Mouse (Mus musculus): ENCODE data around the gene Gnptg. TPM values are rescaled to one million over a fixed set of nuclear protein-coding genes. Genes with fewer than 3 reads are reported as not detected.
"Not testable (repeated sequence)": the region's sequence is repeated elsewhere in the genome, so short reads cannot be mapped to it uniquely, and the experiment has no call there.

The Gnptg gene
- total RNA-seq, 2 experiments from 2014 or later = 12.3 to 17.1 TPM

DNA sequence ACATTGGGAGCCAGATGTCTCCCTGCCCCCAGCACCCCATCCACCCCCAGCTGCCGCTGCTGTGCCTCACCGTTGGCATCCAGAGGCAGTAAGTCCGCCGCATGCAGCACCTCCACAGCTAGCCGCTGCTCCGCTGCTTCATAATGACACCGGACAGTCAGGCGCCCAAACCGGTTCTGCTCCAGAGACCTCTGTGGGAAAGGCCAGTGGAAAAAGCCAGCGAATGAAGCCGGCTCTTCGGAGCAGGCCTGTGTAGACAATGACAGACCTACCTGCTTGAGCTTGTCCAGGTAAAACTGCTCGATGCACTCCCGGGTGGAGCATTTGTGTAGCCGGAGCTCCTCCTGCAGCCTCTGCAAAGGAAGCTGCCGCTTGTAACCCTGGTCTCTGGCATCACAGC lies 4.3 kb upstream of the Gnptg start:
- ATAC-seq (ENCODE audit: poor library complexity, severe bottlenecking) = no peak

DNA sequence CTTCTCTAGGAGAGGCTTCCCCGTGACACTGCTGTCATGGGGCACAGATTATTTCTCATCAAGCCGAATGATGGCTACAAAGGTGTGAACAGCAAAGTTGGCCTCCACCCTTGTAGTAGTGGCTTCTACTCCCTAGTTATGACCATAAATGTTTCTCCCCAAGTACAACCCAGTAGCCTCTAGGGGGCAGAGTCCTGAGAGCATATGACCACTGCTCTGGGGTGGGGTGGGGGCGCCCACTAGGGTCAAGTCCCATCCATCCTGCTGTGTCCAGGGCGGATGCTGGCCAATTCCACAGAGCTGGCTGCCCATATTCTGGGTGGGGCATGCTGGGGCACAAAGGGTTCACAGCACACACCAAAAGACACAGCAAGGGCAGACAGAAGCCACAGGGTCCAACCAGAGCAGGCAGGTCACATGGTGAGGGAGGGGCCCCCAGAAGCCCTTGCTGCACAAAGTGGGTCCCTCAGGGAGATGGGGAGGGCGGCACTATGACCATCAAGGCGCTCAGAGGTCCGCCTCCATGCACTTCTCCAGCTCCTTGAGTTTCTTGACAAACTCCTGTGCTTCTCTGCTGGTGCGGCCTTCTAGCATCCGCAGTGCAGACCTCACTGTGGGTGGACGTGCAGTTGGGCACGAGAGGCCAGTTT lies 3.3 kb upstream of the Gnptg start:
- ATAC-seq (ENCODE audit: poor library complexity, severe bottlenecking) = no peak

DNA sequence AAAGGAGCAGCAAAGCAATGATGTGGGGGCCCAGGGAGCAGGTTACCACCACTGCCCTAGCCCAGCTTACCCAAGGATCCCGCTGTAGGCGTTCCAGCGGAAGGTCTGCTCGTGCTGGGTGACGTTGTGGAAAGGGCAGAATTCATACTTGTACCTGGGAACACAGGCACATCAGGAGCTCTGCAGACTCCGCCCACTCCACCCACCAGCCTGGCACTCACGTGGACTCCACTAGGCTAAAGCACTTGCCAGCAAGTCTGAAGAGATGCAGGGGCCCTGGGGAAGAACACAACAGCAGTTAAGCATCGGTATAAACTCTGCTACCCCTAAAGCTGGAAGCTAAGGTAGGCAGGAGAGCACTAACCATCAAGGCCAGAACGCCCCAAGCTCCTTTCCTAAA lies 4.3 kb downstream of the Gnptg start:
- no peak for ATAC-seq (ENCODE audit: poor library complexity, severe bottlenecking)

DNA sequence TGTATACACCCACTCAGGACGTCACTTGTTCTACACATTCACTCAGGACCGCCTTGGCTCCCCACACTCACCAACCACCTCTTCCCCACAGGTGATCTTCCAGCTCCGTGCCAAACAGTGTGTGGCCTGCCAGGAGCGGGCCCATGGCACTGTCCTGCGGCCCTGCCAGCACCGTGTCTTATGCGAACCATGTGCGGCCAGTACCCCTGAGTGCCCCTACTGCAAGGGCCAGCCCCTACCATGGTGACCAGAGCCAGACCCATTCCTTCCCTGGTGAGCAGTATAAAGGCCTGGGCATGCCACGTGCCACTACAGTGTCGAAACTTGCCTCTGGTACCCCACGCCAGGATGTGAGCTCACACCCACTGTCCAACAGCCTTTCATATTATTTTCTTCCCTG lies 8.3 kb downstream of the Gnptg start:
- ATAC-seq (ENCODE audit: poor library complexity, severe bottlenecking) = not testable (repeated sequence)

DNA sequence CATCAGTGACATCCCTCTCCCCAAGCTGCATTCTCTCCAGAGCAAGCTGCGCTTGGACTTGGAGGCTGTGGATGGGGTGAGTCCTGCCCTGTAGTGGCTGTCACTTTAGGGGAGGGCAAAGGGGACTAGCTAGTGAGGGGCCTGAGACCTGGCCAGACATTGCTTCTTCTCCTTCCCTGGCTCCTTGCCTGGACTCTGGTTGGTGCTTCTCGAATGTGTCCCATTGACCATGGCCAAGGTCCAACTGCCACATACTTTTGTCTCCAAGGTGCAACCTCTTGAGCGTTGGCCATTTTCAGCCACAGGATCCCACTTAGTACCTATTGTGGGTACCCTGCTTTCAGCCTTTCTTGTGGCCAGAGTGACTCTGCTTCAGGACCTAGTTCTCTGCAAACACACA lies 9.2 kb downstream of the Gnptg start:
- no peak for ATAC-seq (ENCODE audit: poor library complexity, severe bottlenecking)

DNA sequence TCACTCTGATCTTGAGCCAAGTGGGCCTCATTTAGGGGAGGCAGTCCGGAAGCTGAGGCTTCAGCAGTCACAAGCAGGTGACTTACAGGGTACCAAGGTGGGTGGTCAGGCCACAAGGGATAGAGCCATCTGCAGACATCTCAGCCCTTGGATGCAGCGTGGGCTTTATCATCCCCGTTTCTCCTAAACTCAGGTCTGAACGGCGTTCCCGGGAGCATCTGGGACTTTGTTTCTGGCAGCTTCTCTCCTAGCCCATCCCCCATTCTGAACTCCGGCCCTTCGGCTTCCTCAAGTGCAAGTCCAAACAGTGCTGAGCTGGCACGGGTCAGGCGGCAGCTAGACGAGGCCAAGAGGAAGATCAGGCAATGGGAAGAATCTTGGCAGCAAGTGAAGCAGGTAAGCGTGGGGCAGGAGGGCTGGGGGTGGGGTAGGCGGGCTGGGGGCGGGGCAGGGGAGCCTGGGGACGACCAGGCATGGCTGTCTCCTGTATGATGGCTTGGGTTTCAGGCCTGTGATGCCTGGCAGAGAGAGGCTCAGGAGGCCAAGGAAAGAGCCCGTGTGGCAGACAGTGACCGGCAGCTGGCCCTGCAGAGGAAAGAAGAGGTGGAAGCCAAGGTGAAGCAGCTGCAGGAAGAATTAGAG lies 9.8 kb downstream of the Gnptg start:
- ATAC-seq (ENCODE audit: poor library complexity, severe bottlenecking) = not testable (repeated sequence)

DNA sequence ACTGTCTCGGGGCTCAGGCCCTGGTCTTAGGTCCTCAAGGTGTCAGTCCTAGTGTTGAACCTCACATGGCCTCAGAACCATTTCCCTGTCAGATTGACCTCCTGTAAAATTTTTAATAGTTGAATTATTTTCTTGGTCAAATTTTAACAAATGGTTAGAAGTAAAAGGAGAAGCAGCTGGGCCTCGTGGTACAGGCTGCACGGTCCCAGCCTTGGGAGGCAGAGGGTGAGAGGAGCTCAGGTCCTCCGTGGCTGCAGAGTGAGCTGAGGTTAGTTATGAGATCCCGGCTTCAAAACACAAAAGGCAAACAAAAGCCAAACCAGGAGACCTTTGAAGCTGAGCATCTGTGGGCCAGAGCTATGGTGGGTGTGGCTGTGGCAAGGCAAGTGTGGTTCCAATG lies 11.9 kb downstream of the Gnptg start:
- ATAC-seq (ENCODE audit: poor library complexity, severe bottlenecking) = no peak

DNA sequence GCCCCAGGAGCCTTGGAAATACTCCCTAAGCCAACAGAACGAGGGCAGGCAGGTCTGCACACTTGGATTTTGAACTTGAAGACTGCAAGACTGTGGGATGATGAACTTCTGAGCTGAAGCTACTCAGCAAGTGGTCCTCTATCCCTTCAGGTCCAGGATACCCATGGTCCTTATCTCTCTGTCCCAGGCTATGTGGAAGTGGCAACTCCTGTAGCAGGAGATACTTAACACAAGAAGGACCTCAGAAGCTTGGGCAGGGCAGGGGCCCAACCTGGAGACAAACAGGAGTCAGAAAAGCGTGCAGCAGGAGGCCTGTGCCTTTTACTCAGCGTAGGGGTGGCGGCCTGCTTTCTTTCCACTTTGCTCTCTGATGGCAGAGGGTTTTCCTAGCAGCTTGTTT lies 14.3 kb downstream of the Gnptg start:
- no peak for ATAC-seq (ENCODE audit: poor library complexity, severe bottlenecking)

DNA sequence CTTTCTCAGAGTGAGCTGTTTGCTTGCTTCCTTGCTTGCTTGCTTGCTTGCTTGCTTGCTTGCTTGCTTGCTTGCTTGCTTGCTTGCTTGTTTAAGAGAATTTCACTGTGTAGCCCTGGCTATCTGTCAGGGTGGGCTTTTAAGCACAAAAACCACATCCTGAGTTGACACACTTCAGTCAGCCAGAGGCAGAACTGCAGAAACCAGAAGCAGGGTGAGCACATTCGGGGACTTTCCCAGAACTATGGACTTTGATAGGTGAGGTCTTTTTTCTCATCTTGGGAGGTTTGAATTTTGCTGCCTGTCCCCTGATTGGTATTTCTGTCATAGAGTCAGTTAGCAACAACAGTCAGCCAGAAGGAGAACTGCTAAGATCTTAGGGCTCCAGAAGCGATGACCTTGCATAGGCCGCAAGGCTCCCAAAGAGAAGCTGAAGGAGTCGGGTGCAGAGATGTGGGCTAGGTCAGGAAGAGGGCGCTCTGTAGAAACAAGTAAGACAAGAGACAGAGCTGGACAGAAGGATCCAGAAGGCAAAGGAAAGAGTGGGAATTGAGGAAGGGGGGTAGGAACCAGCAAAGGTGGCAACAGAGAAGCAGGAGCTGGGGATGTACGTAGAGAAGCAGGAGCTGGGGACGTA lies 15.2 kb downstream of the Gnptg start:
- peak; percentile 12; the same call in 1 of the 2 replicates for ATAC-seq (ENCODE audit: poor library complexity, severe bottlenecking)

DNA sequence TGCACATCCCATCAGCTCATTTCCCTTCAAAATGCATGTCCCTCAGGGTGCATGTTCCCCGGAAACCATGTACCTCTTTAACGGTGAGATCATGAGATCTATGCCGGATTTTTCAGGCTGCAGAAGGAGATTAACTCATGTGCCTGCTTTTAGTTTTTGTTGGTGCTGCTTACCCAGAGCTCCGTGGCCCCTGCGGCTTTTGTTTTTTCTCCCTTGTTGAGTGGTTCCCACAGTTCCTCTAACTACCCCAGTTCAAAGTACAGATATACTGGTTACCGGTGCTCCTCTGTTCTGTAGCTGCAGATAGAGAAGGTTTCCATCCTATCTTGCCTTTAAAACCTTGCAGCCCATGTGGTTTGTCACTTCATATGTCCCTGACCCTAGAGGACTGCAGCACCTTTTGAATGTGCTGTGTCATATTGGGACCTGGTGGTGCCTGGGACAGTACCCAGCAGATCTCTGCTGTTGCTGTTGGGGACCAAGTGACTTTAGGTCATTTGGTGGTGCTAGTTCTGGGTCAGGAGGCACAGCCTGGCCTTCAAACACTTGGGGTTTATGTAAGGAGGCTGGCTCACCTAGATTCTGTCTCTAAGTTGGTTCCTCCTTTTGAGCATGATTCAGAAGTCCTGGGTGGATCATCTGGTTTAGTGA lies 16.8 kb downstream of the Gnptg start:
- ATAC-seq (ENCODE audit: poor library complexity, severe bottlenecking) = no peak

DNA sequence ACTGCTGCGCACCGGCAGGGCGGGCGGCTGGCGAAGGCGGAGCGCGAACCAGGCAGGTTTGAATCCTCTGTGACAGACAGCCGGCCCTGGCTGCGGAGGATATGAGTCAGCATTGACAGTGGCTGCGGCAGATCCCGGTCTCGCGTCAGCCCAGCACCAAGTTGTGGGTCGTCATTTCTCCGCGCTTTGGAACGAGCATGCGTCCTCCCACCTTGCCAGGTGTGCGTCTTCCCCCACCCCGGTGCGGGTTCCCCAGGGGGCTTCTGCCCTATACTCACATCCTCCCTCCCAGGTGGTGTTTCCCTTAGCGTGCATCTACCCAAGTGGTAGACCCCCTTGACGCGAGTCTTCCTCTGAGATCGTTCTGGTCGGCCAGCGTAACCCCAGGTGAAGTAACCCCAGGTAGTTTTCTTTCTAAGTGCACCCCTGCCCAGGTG lies 17.4 kb downstream of the Gnptg start:
- ATAC-seq (ENCODE audit: poor library complexity, severe bottlenecking) = peak; percentile 66

DNA sequence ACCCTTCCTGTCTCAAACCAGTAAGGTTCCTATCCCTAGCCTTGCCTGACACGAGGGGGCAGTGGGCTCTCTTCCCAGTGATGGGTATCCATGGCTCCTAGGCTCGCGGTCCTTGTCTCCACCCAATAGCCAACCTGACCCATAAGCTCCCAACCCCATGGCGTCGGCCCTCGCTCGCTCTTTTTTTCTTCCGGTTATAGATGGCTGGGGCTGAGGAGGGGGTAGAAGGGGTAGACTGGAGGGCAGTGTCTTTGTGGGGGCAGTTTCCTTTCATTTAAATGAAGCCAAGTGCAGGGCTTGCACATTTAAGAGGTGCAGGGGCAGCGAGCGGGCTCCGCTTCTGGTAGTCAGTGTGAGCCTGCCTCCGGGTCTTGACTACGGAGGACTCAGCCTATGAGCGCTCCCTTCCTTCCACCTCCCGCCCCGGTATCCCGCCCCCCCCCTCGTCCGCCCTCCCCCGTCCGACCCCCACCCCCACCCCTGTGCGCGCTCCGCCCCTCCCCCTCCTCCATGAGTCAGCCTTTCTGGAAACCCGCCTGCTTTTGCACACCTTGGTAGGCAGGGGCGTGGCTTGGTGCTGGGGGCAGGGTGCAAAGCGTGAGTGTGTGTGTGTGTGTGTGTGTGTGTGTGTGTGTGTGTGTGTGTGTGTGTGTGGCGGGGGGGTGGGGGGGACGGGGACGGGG lies 18.0 kb downstream of the Gnptg start:
- ATAC-seq (ENCODE audit: poor library complexity, severe bottlenecking) = peak; percentile 60

DNA sequence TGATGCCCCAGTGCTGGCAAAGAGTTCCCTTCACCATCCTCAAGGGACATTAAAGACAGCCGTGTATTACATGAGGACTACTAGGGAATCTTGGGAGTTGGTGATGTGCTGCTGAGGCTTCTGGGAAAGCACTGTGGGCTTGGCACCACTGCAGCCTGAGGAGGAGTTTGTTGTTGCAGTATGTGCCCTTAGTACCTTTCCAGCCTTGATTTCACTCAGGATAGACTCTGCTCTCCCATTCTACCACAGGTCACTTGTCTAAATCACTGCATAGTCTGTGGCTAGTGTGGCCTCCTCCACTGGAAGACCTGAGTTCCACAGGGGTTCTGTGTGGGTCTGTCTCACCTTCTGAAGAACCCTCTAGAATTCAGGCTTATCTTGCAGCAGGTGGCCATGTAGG lies 19.2 kb downstream of the Gnptg start:
- ATAC-seq (ENCODE audit: poor library complexity, severe bottlenecking) = no peak

DNA sequence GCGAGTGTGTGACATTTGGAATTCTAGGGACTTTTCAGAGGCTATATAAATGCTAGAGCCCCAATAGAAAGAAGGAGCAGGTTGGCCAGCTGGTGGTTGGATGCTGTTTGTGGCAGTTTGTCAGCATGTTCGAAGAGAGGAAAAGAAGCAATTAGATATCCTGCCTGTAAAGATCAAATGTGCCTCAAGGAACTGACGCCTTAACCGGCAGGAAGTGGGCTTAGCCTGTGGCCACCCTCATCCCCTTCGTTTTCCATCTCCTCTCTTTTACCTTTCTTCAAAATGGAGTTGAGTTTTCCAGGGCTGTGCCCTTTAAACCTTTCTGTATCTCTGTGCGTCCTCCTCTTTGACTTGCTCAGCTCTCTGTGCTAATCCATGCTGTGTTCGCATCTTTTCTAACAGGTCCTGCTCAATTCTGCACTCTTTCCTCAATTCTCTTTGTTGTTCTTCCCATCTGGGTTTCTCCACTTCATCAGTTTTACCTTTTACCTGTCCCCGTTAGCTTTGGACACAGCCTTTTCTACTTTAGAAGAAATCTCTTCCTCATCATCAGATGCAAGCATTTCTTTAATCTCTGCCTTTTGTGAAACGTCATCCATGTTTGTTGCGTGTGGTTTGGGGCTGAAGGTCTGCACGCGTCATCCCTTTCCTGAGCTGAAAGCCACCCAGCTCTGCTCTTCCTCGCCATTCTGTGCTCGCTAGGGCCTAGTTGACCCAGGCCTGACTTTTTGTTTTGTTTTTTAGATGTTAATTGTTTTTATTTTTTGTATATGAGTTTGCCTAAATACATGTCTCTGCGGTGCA lies 20.2 kb downstream of the Gnptg start:
- ATAC-seq (ENCODE audit: poor library complexity, severe bottlenecking) = no peak

DNA sequence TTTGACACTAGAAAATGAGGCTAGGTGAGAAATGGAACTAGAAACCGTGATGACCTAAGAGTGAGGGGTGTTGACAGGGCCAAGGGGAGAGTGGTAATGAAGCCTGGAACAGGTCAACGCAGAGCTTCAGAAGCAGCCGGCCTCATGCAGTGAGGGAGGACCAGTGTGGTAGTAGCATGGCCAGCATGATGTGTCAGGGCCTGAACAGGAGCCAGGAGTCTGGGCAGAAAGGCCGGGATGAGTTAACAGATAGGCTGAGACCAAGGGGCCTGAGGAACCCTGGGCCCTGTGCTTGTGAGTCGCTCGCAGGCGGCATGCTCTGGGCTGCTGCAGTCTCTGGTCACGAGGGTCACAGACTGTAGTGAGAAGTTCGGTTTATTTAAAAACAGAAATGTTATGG lies 21.0 kb downstream of the Gnptg start:
- no peak for ATAC-seq (ENCODE audit: poor library complexity, severe bottlenecking)

DNA sequence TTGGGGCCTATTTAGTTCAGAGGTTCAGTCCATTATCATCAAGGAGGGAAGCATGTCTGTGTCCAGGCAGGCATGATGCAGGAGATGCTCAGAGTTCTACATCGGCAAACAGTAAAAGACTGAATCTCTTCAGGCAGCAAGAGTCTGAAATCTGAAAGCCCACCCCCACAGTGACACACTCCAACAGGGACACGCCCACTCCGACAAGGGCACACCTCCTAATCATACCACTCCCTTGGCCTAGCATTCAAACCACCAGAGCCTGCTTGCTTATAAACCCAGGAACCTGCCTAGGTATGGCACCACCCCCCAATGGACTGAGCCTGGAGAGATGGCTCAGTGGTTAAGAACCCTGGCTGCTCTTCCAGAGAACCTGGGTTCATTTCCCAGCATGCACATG lies 24.5 kb downstream of the Gnptg start:
- no peak for ATAC-seq (ENCODE audit: poor library complexity, severe bottlenecking)

DNA sequence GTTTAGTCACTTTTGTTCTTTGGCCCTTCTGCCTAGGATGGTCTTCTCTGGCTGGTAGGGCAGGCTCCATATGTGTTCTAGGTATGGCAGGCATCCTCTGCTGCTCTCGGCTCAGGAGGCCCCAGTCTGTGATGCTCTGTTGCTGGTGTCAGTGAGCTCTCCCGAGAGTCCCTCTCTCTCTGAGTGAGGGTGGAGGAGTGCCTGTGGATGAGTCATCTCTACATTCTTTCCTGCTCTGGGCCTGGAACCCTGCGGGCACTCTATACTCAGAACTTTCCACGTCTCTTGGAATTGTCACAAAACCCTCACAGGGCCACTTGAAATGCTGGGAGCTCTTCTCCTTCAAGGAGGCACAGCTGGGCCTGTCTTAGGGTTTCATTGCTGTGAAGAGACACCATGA lies 28.2 kb downstream of the Gnptg start:
- no peak for ATAC-seq (ENCODE audit: poor library complexity, severe bottlenecking)

DNA sequence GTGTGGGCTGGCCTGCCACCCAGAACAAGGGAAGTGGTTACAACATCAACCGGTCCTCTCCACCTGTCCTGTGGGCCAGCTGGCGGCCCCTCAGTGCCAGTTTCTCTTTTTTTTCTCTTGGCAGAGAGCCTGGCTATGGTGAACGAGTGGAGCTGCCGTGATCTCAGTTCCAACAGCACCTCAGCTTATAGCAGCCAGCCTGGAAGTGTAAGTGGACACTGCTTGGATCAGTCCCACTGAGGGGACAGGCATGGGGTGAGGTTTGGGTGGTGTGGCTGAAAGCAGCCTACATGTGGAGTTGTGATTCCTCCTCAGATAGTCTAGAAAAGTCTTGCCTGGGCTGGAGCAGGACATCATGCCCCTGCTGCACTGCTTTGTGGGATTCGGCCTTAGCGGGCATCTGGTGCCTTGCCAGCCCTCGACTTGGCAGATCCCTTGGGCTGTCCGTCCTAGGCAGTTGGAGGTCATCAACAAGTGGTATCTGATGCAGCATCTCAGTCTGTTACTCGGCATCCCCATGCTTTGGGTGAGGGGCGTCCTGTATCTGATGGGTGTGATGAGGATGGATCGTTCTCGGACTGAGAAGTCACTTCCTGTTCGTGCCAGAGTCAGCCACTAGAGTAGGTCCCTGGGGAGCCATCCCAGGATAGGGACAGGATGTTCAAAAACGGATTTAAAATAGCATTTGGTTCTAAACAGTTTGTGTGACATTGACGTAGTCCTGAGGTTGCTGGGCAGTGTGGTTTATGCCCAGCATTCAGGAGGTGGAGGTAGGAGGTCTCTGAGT lies 29.1 kb downstream of the Gnptg start:
- ATAC-seq (ENCODE audit: poor library complexity, severe bottlenecking) = no peak

DNA sequence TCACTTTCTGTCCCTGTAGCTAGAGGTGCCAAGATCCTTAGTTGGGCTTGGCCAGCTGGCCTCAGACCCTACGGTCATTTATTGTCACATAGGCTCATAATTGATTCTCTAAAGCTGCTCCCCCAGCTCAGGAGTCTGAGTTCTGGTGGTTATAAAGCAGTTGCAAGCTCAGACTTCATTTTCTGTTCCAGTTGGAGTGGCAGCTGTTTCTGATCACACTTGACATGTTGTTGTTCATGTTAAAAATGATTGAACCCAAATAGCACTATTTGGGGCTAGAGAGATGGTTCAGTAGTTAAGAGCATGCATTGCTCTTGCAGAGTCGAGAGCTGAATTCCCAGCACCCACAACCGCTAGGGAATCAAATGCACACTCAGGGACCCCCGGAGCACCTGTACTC lies 29.9 kb downstream of the Gnptg start:
- no peak for ATAC-seq (ENCODE audit: poor library complexity, severe bottlenecking)

DNA sequence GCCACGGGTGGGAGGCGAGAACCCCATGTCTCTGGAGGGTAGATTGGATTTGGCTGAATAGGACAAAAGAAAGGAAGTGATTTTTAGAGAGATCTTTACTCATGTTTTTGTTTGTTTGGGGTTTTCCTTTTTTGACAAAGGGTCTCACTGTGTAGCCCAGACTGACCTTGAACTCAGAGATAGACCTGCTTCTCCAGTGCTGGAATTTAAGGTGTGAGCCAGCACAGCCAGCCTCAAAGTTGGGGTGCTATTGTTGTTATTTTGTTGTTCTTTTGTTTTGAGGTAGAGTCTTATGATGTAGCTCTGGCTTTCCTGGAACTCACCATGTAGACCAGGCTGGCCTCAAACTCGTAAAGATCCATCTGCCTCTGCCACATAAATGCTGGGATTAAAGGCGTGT lies 37.5 kb downstream of the Gnptg start:
- no peak for ATAC-seq (ENCODE audit: poor library complexity, severe bottlenecking)

All from megakaryocyte, adult 5-6 weeks (primary cell).